Mouse (Mus musculus) testis, adult 2 months (tissue): Measurements from ENCODE around the gene Fbxo11. TPM values are rescaled to one million over a fixed set of nuclear protein-coding genes. Genes with fewer than 3 reads are reported as not detected.
"Not testable (repeated sequence)": the region's sequence is repeated elsewhere in the genome, so short reads cannot be mapped to it uniquely, and the experiment has no call there.

Experiments
- H3K27ac ChIP-seq: fragments of 200-500 bp; 2 replicates; pipeline ENCODE4 v1.5.1; 2012; ENCODE audit warnings: low read depth, low read length; ENCODE audit not compliant: control insufficient read depth, insufficient read depth
- H3K27me3 ChIP-seq: fragments of 200-500 bp; 2 replicates; pipeline ENCODE4 v1.6.1; 2012; ENCODE audit warnings: mild to moderate bottlenecking, low read length, moderate library complexity; ENCODE audit not compliant: control insufficient read depth, insufficient read depth
- H3K36me3 ChIP-seq: fragments of 200-500 bp; 2 replicates; pipeline ENCODE4 v1.6.1; 2012; ENCODE audit warnings: mild to moderate bottlenecking, low read length; ENCODE audit not compliant: control insufficient read depth, insufficient read depth
- H3K4me1 ChIP-seq: fragments of 200-500 bp; 2 replicates; pipeline ENCODE4 v1.6.1; 2012; ENCODE audit warnings: low read length; ENCODE audit not compliant: control insufficient read depth, insufficient read depth
- H3K4me3 ChIP-seq: fragments of 200-500 bp; 2 replicates; pipeline ENCODE4 v1.5.1; 2012; ENCODE audit warnings: low read depth, mild to moderate bottlenecking, low read length, moderate library complexity, mixed read lengths; ENCODE audit not compliant: control insufficient read depth
- CTCF ChIP-seq: fragments of 200-500 bp; IDR thresholded peaks from 2 replicates; pipeline ENCODE4 v1.5.1; 2012; ENCODE audit warnings: low read depth, mild to moderate bottlenecking, inconsistent platforms, low read length, moderate library complexity; ENCODE audit not compliant: control insufficient read depth, insufficient read depth, insufficient replicate concordance
- POLR2A ChIP-seq: fragments of 200-500 bp; IDR thresholded peaks from 2 replicates; pipeline ENCODE4 v1.6.1; 2012; ENCODE audit warnings: low read depth, mild to moderate bottlenecking, inconsistent platforms, low read length, moderate library complexity; ENCODE audit not compliant: control insufficient read depth
- polyA plus RNA-seq: library from polyadenylated mRNA; depleted of rRNA; stranded (reverse); fragments of >200 nt; gene quantifications from 2 replicates; pipeline ENCODE4 v1.2.3, GENCODE M21; 2012

The Fbxo11 gene
- polyA plus RNA-seq, 1 experiment = 8.6 TPM

GRCm38 (mm10) chr17:88025227-88025626, 39.9 kb downstream of the Fbxo11 start:
- Histone ChIP-seq H3K27ac (no peak overlapping the region), H3K4me3 (no peak overlapping the region), H3K27me3 (no peaks in the 10 kb centered on the region), H3K36me3 (no peaks in the 10 kb centered on the region), H3K4me1 (no peaks in the 10 kb centered on the region)
- TF ChIP-seq CTCF (no peak), POLR2A (no peak)

DNA sequence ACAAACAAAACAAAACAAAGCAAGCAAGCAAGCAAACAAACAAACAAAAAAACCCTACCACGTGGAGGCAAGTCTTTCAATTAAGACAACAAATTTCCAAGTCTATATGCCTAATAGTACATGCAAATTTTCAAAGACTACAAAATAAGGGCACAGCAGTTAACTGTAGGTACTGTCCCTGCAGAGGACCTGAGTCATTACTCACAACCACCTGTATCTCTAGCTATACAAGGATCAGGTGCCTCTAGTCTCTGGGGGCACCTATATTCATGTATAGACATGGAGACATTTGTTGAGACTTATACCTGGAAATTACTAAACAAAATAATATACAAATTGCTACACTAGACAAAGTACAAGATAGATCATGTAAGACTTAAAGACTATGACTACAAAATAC, 41.2 kb downstream of the Fbxo11 start:
- H3K27me3 ChIP-seq = no peaks in the 10 kb centered on the region
- H3K4me3 ChIP-seq = no peak overlapping the region
- H3K36me3 ChIP-seq = no peaks in the 10 kb centered on the region
- no peak overlapping the region for H3K27ac ChIP-seq
- H3K4me1 ChIP-seq = no peaks in the 10 kb centered on the region
- TF ChIP-seq POLR2A (no peak), CTCF (no peak)

GRCm38 (mm10) chr17:88016027-88016426, 49.1 kb downstream of the Fbxo11 start:
- not testable (repeated sequence) for H3K36me3 ChIP-seq, H3K27ac ChIP-seq, H3K4me1 ChIP-seq, H3K4me3 ChIP-seq, H3K27me3 ChIP-seq

DNA sequence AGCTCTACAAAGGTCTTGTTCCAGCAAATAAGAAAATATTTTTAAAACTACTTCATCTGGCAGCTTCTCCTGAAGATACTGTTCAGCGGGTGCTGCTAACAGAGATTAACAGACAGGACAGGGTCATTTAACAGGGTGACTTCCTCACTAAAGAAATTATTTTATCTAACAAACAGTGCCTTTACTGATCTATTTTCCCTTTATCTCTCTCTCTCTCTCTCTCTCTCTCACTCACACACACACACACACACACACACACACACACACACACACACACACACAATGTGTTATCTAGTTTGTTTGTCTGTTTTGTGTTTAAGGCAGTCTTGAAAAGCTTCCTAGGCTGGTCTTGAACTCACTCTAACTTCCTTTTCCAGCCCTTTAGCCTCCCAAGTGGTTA, 50.6 kb downstream of the Fbxo11 start:
- Histone ChIP-seq H3K4me3 (peak overlapping the region; percentile 58), H3K27me3 (no peaks in the 10 kb centered on the region), H3K36me3 (no peaks in the 10 kb centered on the region; the same call in 1 of the 2 replicates), H3K4me1 (no peaks in the 10 kb centered on the region), H3K27ac (no peak overlapping the region)
- TF ChIP-seq POLR2A (no peak), CTCF (no peak)

- no peaks in the 10 kb centered on the region for H3K27me3 ChIP-seq
- H3K4me3 ChIP-seq = no peak overlapping the region
- TF ChIP-seq CTCF (no peak), POLR2A (no peak)
- peaks cover 2% of the 10 kb centered on the region for H3K36me3 ChIP-seq
- H3K4me1 ChIP-seq = 0 out of 2 replicates have a peak, but pooled peaks cover 2% of the 10 kb centered on the region
- no peak overlapping the region for H3K27ac ChIP-seq
Observed at GRCm38 (mm10) chr17:88006956-88007355, 58.1 kb downstream of the Fbxo11 start.

GRCm38 (mm10) chr17:88004892-88005291, 60.2 kb downstream of the Fbxo11 start:
- Histone ChIP-seq H3K27ac (no peak overlapping the region), H3K36me3 (peaks cover 2% of the 10 kb centered on the region), H3K4me1 (0 out of 2 replicates have a peak, but pooled peaks cover 2% of the 10 kb centered on the region), H3K27me3 (no peaks in the 10 kb centered on the region), H3K4me3 (no peak overlapping the region)
- TF ChIP-seq POLR2A = no peak
- TF ChIP-seq CTCF = no peak

DNA sequence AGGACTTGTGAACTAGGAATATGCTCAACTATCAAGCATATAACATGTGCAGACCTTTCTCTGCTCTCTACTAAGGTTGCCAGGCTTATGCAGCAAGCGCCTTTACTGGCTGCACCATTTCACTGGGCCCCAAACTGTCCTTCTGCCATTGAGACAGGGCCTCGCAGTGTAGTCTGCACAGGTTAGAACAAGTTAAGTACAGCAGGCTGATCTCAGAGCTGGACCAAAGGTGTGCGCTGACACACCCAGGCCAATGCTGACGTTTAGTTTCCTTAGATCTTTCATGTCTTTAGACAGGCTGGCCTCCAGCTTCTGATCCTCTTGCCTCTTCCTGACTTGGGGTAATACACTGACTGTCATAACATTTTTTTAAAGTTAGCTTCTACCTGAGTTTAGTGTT, 67.3 kb downstream of the Fbxo11 start:
- no peaks in the 10 kb centered on the region for H3K4me1 ChIP-seq
- H3K4me3 ChIP-seq = no peak overlapping the region
- peaks cover 1% of the 10 kb centered on the region; the same call in 1 of the 2 replicates for H3K36me3 ChIP-seq

DNA sequence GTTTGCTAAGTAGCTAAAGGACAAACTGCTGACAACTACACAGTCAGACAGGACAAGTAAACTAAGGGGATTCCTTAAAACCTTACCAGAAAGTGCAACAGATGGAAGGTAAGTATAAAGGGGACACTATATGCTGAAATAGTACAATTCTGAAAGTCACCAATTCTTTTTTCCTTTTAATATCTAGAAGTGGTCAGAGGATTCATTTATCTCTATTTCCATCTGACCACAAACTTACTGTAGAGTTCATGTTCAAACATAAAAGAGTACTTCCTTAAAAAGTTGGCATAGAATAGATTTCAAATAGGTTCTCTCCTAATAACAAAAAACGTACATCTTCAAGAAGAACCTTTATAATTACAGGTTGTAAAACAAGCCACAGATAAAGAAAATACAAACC, 71.8 kb downstream of the Fbxo11 start:
- Histone ChIP-seq H3K27me3 (no peaks in the 10 kb centered on the region), H3K4me3 (no peak overlapping the region), H3K4me1 (no peaks in the 10 kb centered on the region), H3K27ac (no peak overlapping the region), H3K36me3 (peaks cover 1% of the 10 kb centered on the region)
- TF ChIP-seq POLR2A (no peak), CTCF (no peak)

More for the DNA sequence above, 67.3 kb downstream of the Fbxo11 start:
- Histone ChIP-seq H3K27me3 (no peaks in the 10 kb centered on the region), H3K27ac (no peak overlapping the region)
- TF ChIP-seq POLR2A = no peak
- TF ChIP-seq CTCF = no peak
